Mouse (Mus musculus) right cerebral cortex, adult 2 months (tissue): ENCODE data around the gene Tpo.

Experiments used
- DNase-seq, 2 experiments: peaks; one replicate each; pipeline ENCODE4 v3.0.0; 2021 to 2022; ENCODE audit warnings: low spot score in 2 of 2

Gene Tpo

DNA sequence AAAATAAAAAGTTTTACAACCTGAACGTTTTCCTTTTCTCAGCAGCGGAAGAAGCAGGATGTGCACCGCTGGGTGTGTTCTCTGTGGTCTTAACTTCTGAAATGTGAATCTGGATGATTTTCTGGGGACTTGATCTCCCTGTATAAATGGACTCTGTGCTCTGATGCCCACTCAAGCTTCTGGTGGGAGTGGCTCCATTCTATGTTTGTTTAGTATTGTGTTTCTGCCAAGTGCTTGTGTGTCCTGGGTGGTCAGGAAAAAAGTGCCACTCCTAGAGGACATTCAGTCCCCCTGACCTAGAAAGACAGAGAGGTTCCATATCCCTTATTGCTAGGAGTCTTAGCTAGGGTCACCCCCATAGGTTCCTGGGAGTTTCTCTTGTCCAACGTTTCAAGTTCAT, at the start of gene Tpo:
Gene Tpo, minus strand, starts transcription at position 101 of the 400 bp plus-strand sequence.
- no peak for DNase-seq

- DNase-seq: no peak
Measured at GRCm38 (mm10) chr12:30181721-30182120, 49.3 kb upstream of the Tpo start.

GRCm38 (mm10) chr12:30179623-30180022, 47.2 kb upstream of the Tpo start:
- DNase-seq: no peak

DNA sequence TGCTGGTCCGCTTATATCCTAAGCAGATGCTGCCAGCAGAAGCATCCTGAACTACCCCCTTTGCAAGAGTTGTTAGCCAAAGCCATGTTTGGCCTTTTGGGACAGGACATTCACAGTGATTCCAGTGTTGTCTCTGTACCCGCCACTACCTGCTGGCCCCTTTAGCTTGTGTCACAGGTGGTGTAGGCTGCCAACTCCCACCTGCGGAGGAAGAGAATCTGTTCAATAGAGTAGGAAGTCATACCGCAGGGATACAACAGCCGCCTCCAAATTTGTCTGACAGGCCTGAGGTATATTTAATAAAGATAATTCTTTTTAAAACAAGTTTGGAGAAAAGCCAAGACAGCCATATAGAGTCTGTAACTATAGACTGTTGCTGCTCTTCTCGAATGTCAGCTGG, 45.5 kb upstream of the Tpo start:
- no peak for DNase-seq

DNA sequence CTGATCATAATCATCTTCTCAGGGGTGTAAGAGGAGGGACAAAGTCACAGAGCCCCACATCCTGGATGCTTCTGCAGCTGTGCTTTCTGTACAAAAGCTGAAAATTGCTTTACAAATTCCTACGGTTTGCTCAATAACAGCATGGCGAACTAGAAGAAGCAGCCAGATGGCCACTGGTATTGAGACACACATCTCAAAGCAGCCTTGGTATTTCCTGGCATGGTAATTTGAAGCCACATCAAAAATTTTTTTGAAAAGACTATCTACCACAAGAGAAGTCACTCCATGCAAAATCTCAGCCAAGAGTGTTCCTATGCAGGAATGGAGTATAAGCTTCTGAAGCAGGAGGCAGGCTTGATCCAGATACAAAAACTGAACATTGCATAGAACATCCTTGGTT, 45.1 kb upstream of the Tpo start:
- DNase-seq: no peak

DNA sequence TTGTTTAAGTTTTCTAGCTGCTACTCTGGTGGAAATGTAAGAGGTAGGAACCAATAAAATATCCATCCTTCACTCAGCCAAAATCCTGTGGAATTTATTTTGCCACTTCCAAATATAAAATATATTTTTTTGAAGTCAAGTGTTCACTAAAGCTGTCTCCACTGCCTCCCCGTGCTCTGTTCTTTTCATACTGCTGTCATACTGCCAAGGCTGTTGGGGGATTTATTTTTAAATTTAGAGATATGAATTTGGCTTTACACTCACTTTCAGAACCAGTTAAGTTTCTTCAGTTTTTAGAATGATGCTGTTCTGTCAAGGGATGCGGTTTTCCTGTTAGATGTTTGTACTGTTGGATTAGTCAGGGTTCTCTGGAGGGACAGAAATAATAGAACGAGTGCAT, 36.1 kb upstream of the Tpo start:
- DNase-seq: peak in 1 of 2 experiments; percentile 34

DNA sequence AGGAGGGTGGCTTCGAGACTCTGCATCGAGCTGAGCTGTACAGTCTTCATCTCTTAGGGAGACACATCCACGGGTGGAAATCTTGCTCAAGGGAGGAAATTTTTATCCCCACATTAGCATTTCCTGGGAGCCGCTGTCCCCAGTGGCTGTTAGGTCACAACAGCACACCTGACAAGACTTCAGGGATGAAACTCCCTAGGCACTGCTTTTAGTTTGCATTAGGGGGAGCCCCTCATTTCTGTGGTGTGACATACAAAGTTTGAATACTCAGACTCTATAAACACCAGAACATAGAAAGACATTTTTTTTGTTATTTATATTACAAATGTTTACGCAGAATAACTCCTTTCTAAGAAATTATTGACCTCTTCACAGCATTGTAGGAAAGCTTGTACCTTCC, 32.1 kb upstream of the Tpo start:
- no peak for DNase-seq

DNA sequence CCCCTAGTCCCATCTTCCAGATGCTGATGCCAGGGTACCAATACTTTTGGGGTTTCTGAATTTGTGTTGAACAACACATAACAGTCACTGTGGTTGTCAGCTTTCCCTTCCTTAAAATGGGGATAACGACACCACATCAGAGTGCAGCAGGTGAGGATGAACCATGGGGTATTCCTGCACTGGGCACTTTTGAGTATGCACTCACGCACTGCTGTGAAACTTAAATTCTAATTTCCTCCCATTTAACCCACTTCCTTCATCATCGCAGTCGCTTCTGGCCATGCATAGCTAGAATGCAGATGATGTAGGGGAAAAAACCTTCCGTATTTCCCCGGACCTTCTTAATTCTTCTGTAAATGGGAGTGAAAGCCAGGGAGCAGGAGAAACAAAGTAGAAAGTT, 31.6 kb upstream of the Tpo start:
- DNase-seq: no peak

GRCm38 (mm10) chr12:30161731-30162406, 29.4 kb upstream of the Tpo start:
- no peak for DNase-seq

DNA sequence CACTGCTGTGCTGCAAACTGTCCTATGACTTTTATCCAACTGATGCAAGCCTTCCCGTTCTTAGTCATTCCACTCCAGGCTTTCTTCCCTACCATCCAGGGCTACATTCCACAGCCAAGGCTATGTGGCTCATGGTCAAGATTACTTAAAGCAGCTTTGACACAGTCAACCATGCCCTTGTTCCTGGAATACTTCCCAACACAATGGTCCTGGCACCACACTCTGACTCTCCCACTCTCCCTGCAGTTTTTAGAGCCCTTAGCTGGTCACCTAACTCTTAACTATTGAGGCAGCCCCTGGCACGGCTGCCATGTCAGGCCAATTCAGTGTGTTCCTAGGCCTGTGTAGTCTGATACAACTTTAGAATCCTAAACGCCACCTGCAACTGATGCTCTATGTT, 28.1 kb upstream of the Tpo start:
- no peak for DNase-seq

DNA sequence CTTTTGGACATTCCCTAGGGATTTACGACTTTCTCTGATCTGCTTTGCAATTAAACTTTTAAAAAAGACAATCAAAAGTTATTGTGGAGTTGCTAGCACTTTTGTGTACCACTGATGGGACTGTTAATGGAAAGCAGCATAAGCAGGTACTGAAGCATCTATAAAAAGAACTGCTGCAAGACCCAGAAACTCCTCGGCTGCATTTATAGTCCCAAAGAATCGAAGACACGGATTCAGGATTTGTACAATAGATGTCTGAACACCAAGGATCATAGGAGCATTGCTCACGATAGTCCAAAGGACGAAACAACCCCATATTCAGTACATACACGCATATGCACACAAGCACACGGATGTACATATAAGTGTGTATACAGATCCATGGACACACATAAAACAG, 27.4 kb upstream of the Tpo start:
- DNase-seq: no peak

GRCm38 (mm10) chr12:30154079-30154673, 21.8 kb upstream of the Tpo start:
- DNase-seq: peak in 1 of 2 experiments; percentile 17

DNA sequence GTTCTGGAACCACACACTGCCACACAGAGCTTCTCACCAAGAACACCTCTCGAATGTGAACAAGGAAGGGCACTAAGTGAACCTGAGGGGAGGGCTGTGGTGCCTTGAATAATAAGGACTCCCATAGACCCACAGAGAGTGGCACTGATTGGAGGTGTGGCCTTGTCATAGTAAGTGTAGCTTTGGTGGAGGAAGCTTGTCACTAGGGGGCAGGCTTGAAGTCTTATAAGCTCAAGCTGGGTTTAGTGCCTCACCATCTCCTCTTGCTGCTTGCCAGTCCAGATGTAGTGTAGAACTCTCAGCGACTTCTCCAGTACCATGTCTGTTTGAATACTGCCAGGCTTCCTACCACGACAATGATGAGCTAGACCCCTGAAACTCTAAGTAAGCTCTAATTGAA, 9.7 kb upstream of the Tpo start:
- peak; percentile 35 to 53 for DNase-seq

DNA sequence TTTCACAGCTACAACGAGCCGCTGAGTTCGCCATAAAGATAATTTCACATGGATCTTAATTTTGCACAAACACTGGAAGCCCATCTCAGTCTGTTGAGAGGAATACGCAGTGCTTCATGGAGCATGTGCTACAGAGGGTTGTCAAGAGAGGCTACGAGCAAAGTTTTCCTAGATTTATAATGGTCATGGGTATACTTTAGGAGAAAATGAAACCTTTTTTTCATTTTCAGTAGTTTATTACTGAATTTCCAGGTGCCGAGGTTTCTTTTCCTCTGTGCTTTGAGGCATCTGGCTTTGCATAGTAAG, 3.1 kb downstream of the Tpo start:
- no peak for DNase-seq

DNA sequence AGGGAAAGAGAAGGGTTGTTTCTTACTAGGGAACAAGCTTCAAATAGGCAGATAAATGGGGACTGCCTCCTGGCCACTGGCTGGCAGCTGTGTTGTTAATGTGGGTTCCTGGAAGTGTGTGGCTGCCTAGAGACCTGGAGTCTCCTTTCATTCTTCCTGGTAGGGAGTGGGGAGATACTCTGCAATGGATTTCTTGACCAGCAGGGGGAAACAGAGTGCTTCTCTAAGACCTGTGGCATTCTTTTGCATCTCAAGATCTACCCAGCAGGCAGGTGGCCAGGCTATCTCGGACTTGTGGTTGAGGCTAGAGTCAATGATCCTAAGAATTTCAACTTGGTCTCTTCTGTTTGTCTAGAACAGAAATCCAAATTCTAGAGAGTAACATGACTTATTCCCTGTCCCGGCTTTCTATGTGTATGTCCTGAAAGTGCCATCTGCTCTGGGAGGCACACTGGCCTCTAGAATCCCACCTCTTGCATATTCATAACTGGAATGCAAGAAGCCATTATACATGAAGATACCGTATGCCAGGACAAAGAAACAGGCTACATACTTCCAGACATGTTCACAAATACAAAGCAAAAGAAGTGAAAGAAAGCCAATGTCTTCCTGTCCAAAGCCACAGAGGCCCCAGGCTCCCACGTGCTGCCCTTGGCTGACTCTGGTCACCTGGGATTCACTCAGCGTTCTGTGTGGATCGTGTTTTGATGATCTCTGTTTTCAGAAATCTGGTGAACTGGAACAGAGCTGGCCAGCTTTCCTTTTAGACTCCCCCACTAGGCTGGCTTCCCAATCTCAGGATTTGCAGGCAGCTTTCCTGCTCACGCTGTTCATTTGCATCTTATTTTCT, 3.6 kb downstream of the Tpo start:
- DNase-seq: peak; percentile 86 to 89

- DNase-seq: peak in 1 of 2 experiments; percentile 7
Measured at GRCm38 (mm10) chr12:30122347-30122746, 10.1 kb downstream of the Tpo start.

GRCm38 (mm10) chr12:30112271-30112670, 20.2 kb downstream of the Tpo start:
- DNase-seq: no peak

DNA sequence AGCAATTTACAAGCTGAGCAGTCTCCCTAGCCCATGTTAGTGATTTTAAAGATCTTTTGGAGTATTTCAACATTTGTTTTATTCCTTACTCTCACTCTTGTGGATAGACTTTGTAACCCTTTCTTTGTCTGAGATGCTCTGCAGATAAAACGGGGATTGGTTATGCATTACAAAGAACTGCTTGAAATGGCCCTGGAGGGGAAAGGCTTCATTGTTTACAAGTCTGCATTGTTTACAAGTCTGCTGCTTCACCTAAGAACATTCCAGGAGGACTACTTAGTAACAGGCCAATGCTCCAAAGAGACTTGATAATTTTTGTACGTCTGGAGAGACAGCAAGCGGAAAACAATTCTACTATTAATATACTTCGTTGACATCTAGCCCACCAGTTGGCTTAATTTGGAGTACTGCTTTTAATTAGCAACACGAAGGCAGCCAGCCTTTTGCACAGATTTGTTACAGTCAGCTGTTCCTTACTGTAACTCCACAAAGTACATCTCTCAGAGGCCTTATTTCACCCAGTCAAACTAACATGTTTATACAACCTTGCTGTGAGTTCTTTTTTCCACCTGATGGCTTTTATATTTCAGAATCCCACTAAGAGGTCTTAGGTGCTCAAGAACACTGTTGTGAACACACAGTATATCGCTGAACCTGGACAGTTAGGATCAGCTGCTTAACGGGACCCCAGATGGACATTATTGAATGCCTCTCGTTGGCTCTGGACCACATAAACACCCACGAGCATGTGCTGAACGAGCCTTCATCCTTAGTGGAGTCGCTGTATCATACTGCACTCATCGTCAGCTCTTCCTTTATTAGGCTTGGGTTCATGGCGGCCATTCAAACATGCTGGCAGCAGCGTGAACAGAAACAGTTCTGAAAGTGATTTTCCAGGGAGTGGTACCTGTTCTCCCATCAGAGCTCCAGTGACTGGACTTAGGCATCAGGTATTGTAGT, 22.5 kb downstream of the Tpo start:
- peak in 1 of 2 experiments; percentile 14 for DNase-seq

DNA sequence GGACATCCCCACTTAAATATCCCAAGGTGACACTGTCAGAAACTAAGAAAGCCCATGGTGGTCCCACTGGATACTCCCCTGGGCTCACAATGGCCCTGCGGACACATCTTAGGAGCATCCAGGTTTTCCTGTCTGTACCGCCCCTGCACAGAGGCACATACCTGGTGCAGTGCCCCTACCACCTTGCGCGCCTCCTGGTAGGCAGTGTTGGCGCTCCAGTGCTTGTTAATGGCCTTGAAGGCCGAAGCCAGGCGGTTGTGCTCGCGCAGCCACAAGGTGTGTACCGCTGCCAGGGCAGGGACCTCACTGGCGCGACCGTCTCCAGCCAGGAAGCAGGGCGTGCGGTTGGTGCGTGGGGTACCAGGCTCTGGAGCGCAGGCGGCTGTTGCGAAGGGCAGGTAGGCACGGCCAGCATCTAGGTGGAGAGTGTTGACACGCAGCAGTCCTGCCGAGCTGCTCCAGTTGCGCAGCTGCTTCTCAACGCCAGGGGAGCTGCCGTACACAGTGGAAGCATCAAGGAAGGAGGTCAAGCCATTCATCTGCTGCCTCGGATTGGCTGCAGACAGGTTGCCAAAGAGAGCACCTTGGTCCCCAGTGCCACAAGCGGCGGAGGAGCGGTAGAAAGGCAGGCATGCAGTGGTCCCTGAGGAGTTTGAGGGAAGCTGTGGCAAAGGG, 29.4 kb downstream of the Tpo start:
- no peak for DNase-seq

GRCm38 (mm10) chr12:30092081-30092480, 40.3 kb downstream of the Tpo start:
- no peak for DNase-seq

DNA sequence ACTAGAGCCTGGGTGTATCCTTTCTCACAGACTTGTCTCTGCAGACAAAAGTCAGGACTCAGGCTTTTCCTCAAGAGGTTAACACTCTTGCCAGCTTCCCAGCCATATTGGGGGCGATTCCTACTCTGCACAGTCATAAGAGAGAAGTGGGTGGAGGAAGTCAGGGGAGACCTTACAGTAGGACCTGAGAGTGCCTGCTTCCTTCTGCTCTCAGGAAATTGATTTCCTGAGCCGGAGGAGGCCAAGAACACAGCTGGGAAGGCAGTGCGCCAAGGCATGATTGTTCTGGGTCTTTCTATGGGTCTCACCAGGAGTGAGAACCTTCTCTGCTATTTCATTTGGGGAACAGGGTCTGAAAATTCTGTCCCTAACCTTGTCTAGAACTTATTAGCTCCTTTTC, 48.5 kb downstream of the Tpo start:
- no peak for DNase-seq
